Mouse (Mus musculus) C2C12 (cell line): ENCODE measurements around the gene Cacna1g.

Source experiments
- CEBPB ChIP-seq: IDR thresholded peaks from one replicate; pipeline ENCODE4 v1.6.1; 2011; ENCODE audit warnings: low read depth, mild to moderate bottlenecking, control low read depth, moderate library complexity
- CTCF ChIP-seq: IDR thresholded peaks from one replicate; pipeline ENCODE4 v1.5.1; 2011; ENCODE audit not compliant: control insufficient read depth, insufficient read depth, insufficient read length
- MAX ChIP-seq: IDR thresholded peaks from one replicate; pipeline ENCODE4 v1.6.1; 2011; ENCODE audit warnings: mild to moderate bottlenecking, control low read depth
- MYOD1 ChIP-seq: IDR thresholded peaks from one replicate; pipeline ENCODE4 v1.6.1; 2011; ENCODE audit warnings: low read depth; ENCODE audit not compliant: control insufficient read depth, insufficient read length

- TF ChIP-seq MAX (no peak), CEBPB (no peak), CTCF (no peak), MYOD1 (no peak)
Measured at GRCm38 (mm10) chr11:94500362-94500761, 26.4 kb upstream of the Cacna1g start.
